In genomic region chr2:131546308-131546700, GRCm38 (mm10) we compare ENCODE assay signal across 8 mouse cellular contexts. TPM values are rescaled to one million over a fixed set of nuclear protein-coding genes. Genes with fewer than 3 reads are reported as not detected.
DNase-seq lines count a peak whose midpoint lies in the region; ATAC-seq and TF ChIP-seq lines count a peak whose summit lies in the region.

No protein-coding gene starts in this region.

- no peaks in the 10 kb centered on the region for H3K4me1 ChIP-seq in kidney, postnatal 0 days (replicated peaks; ENCODE audit: insufficient read depth, low read length)
- peaks cover 18% of the 10 kb centered on the region for H3K4me1 ChIP-seq in embryonic facial prominence, embryonic 13.5 days
- H3K4me1 ChIP-seq in intestine, embryonic 14.5 days (replicated peaks; ENCODE audit: control insufficient read depth, insufficient read depth, low read length): peaks cover 7% of the 10 kb centered on the region; the same call in 1 of the 2 replicates
- H3K4me1 ChIP-seq in neural tube, embryonic 12.5 days: peaks cover 9% of the 10 kb centered on the region

- ATAC-seq in kidney, postnatal 0 days (replicated peaks; ENCODE audit: low FRiP score, low read depth): 0 out of 2 replicates have a peak, but pooled peaks have one; percentile 4
- no peak for ATAC-seq in embryonic facial prominence, embryonic 13.5 days (ENCODE audit: insufficient number of reproducible peaks, insufficient read depth, low FRiP score, low TSS enrichment, low read depth)
- ATAC-seq in intestine, embryonic 14.5 days (replicated peaks; ENCODE audit: low FRiP score, low TSS enrichment, low read depth): no peak; the same call in 1 of the 2 replicates
- no peak for ATAC-seq in neural tube, embryonic 12.5 days (ENCODE audit: low FRiP score, low read depth)
- no peak for ATAC-seq in inflammation-experienced regulatory T-cells, adult 6 months

- peak overlapping the region; percentile 35; the same call in 1 of the 2 replicates for H3K9ac ChIP-seq in kidney, postnatal 0 days (ENCODE audit: low read depth, low read length)
- H3K9ac ChIP-seq in embryonic facial prominence, embryonic 13.5 days: peak overlapping the region; percentile 64
- no peak overlapping the region; the same call in 1 of the 2 replicates for H3K9ac ChIP-seq in intestine, embryonic 14.5 days (ENCODE audit: low read length)
- peak overlapping the region; percentile 48; the same call in 1 of the 2 replicates for H3K9ac ChIP-seq in neural tube, embryonic 12.5 days

- peak overlapping the region; percentile 33 for H3K4me3 ChIP-seq in kidney, postnatal 0 days (replicated peaks; ENCODE audit: low read depth, low read length)
- peak overlapping the region; percentile 50 for H3K4me3 ChIP-seq in embryonic facial prominence, embryonic 13.5 days
- H3K4me3 ChIP-seq in intestine, embryonic 14.5 days (ENCODE audit: low read depth, low read length): peak overlapping the region; percentile 41
- peak overlapping the region; percentile 45 for H3K4me3 ChIP-seq in neural tube, embryonic 12.5 days

- no peak for TF ChIP-seq CTCF in kidney, postnatal 0 days (IDR thresholded peaks at IDR 0.05; ENCODE audit: low read depth)

- peaks cover 7% of the 10 kb centered on the region for H3K27me3 ChIP-seq in kidney, postnatal 0 days (ENCODE audit: insufficient read depth, low read length)
- peaks cover 66% of the 10 kb centered on the region for H3K27me3 ChIP-seq in embryonic facial prominence, embryonic 13.5 days
- peaks cover 46% of the 10 kb centered on the region for H3K27me3 ChIP-seq in intestine, embryonic 14.5 days (replicated peaks; ENCODE audit: control insufficient read depth, insufficient read depth, low read length)
- H3K27me3 ChIP-seq in neural tube, embryonic 12.5 days (replicated peaks): peaks cover 47% of the 10 kb centered on the region

- peak overlapping the region; percentile 59 for H3K4me2 ChIP-seq in kidney, postnatal 0 days (ENCODE audit: low read length)
- peak overlapping the region; percentile 84 for H3K4me2 ChIP-seq in embryonic facial prominence, embryonic 13.5 days
- peak overlapping the region; percentile 66 for H3K4me2 ChIP-seq in intestine, embryonic 14.5 days (ENCODE audit: low read length)
- peak overlapping the region; percentile 84 for H3K4me2 ChIP-seq in neural tube, embryonic 12.5 days (replicated peaks)

- DNase-seq in kidney, postnatal 0 days (ENCODE audit: low spot score): no peak
- no peak for DNase-seq in kidney, adult 9 months
- DNase-seq in intestine, embryonic 14.5 days (ENCODE audit: low spot score): no peak
- DNase-seq in adrenal gland, postnatal 14 days: no peak
- DNase-seq in cerebellum, adult 9-10 months: no peak

- 6% methylated on average over 27 of the region's 27 CpGs for WGBS in kidney, postnatal 0 days
- WGBS in embryonic facial prominence, embryonic 13.5 days: under 1% methylated on average over 27 of the region's 27 CpGs
- 3% methylated on average over 27 of the region's 27 CpGs for WGBS in intestine, embryonic 14.5 days
- 1% methylated on average over 27 of the region's 27 CpGs for WGBS in neural tube, embryonic 12.5 days

- H3K27ac ChIP-seq in kidney, postnatal 0 days: no peak overlapping the region
- H3K27ac ChIP-seq in embryonic facial prominence, embryonic 13.5 days: no peak overlapping the region
- no peak overlapping the region for H3K27ac ChIP-seq in intestine, embryonic 14.5 days (ENCODE audit: low read depth)
- no peak overlapping the region for H3K27ac ChIP-seq in neural tube, embryonic 12.5 days

- no peaks in the 10 kb centered on the region for H3K9me3 ChIP-seq in kidney, postnatal 0 days (replicated peaks; ENCODE audit: low read length)
- H3K9me3 ChIP-seq in embryonic facial prominence, embryonic 13.5 days: no peaks in the 10 kb centered on the region
- H3K9me3 ChIP-seq in intestine, embryonic 14.5 days (ENCODE audit: control insufficient read depth, low read length): no peaks in the 10 kb centered on the region
- no peaks in the 10 kb centered on the region for H3K9me3 ChIP-seq in neural tube, embryonic 12.5 days

- H3K36me3 ChIP-seq in kidney, postnatal 0 days (ENCODE audit: insufficient read depth, low read length): no peaks in the 10 kb centered on the region
- H3K36me3 ChIP-seq in embryonic facial prominence, embryonic 13.5 days: no peaks in the 10 kb centered on the region
- H3K36me3 ChIP-seq in intestine, embryonic 14.5 days (ENCODE audit: control insufficient read depth, insufficient read depth, low read length): no peaks in the 10 kb centered on the region
- no peaks in the 10 kb centered on the region for H3K36me3 ChIP-seq in neural tube, embryonic 12.5 days

RNA-seq across cellular contexts. Expression of gene Adra1d, which starts 15.8 kb away (rescaled TPM):
- 1.3 and 1.6 TPM in 2 replicates for polyA plus RNA-seq in kidney, postnatal 0 days (2015; fragmentation: Nextera tagmentation; extraction: Ambion mirVana)
- polyA plus RNA-seq in embryonic facial prominence, embryonic 13.5 days (2015; fragmentation: Nextera tagmentation; extraction: Ambion mirVana): 0.51 and 0.58 TPM in 2 replicates
- 0.09 and 0.27 TPM in 2 replicates for polyA plus RNA-seq in intestine, embryonic 14.5 days (2014; fragmentation: Nextera tagmentation; extraction: Ambion mirVana)
- 0.34 and 0.68 TPM in 2 replicates for polyA plus RNA-seq in neural tube, embryonic 12.5 days (2016; fragmentation: Nextera tagmentation; extraction: Ambion mirVana)
- 16.9 and 22.4 TPM in 2 replicates for total RNA-seq in adrenal gland, postnatal 14 days (2021)
- not detected for polyA plus RNA-seq in inflammation-experienced regulatory T-cells, adult 6 months (2017; shearing (Covaris generic))

RNA-seq across cellular contexts. Expression of gene Smox, which starts 55.0 kb away (rescaled TPM):
- polyA plus RNA-seq in kidney, postnatal 0 days (2015; fragmentation: Nextera tagmentation; extraction: Ambion mirVana): 26.8 and 30.5 TPM in 2 replicates
- polyA plus RNA-seq in embryonic facial prominence, embryonic 13.5 days (2015; fragmentation: Nextera tagmentation; extraction: Ambion mirVana): 57.2 and 60.2 TPM in 2 replicates
- 21.2 and 24.6 TPM in 2 replicates for polyA plus RNA-seq in intestine, embryonic 14.5 days (2014; fragmentation: Nextera tagmentation; extraction: Ambion mirVana)
- 46.6 and 47.2 TPM in 2 replicates for polyA plus RNA-seq in neural tube, embryonic 12.5 days (2016; fragmentation: Nextera tagmentation; extraction: Ambion mirVana)
- 21.8 and 25.1 TPM in 2 replicates for total RNA-seq in adrenal gland, postnatal 14 days (2021)
- 10 to 100 TPM in 2 of 3 experiments, 1 to 10 TPM in 1; 8.6 to 14.8 (median 12.8) TPM for polyA plus RNA-seq in inflammation-experienced regulatory T-cells, adult 6 months (2017; shearing (Covaris generic))
